ENCODE assay signal across 9 mouse cellular contexts in the genomic region with DNA sequence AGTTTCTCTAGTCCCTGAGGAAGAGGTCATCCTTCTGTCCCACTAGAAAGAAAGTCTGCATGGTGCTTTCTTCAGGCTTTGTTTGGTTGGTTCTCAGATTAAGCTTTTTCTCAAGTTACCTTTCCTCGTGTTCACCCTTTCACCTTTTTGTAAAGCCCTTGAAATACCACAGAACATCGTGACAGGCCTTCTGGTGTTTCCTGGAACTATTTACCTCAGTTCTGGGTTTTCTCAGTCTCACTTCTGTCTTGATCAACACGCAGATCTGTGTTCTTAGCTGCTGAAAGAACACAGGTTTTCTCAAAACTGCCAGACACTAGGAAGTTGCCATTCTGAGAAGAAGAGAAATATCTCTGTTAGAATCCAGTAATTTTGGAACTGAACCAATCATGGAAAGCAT.
"Had no signal": no experiment of that assay in that cellular context is flagged by ENCODE, and none has a peak within 500 bp of the region (broad histone marks: within the 10 kb centered on the region; RNA-seq: fewer than 3 reads in every experiment).

No protein-coding gene starts in this region.

- DNase-seq: kidney, adult 8-10 months; kidney, postnatal 25 days; liver; liver, embryonic 13.5 days; liver, postnatal 0 days; right cerebral cortex, postnatal 14 days; thymus, adult 18-20 months; thymus, postnatal 14 days had no signal

- ATAC-seq: liver, postnatal 0 days; midbrain, embryonic 15.5 days had no signal
